Mouse (Mus musculus) layer of hippocampus, adult 2 months (tissue): ENCODE data around the gene Sgtb. TPM values are rescaled to one million over a fixed set of nuclear protein-coding genes. Genes with fewer than 3 reads are reported as not detected.

ENCODE experiments used
- DNase-seq, 2 experiments: peaks; one replicate each; pipeline ENCODE4 v3.0.0; 2022; ENCODE audit warnings: low spot score in 2 of 2
- H3K27ac ChIP-seq: fragments of 200-600 bp; 2 replicates; pipeline ENCODE4 v1.8.1; 2022
- H3K4me3 ChIP-seq: fragments of 200-600 bp; 2 replicates; pipeline ENCODE4 v1.8.1; 2022; ENCODE audit warnings: mild to moderate bottlenecking
- CTCF ChIP-seq: fragments of 200-600 bp; conservative IDR thresholded peaks from 2 replicates; pipeline ENCODE4 v1.8.1; 2022; ENCODE audit warnings: antibody characterized with exemption, mild to moderate bottlenecking, moderate library complexity
- long read RNA-seq, 2 experiments: library from polyadenylated mRNA; stranded (forward); transcript quantifications; one replicate each; pipeline ENCODE4 v2.0.0; 2021; ENCODE audit warnings: borderline mapping rate in 2 of 2
- total RNA-seq, 2 experiments: library from RNA; stranded (reverse); gene quantifications; 2 replicates each; pipeline ENCODE4 v1.2.3; 2021

Gene Sgtb
- total RNA-seq, result 10 to 100 TPM; 72.5 to 81.0 TPM
- long read RNA-seq, experiment 1, transcript Sgtb-201 (11 exons, 3,048 nt), result major isoform, 49 of 73 reads
- long read RNA-seq, experiment 1, partial matches to known transcripts, result 14 of 73 reads
- long read RNA-seq, experiment 1, other reads (novel, unspliced or antisense), result 10 of 73 reads
- long read RNA-seq, experiment 2, transcript Sgtb-201 (11 exons, 3,048 nt), result major isoform, 69 of 100 reads
- long read RNA-seq, experiment 2, partial matches to known transcripts, result 9 of 100 reads
- long read RNA-seq, experiment 2, other reads (novel, unspliced or antisense), result 22 of 100 reads

- TF ChIP-seq CTCF, result no peak
- H3K27ac ChIP-seq, result peak within 1 kb of the TSS; percentile 95
- H3K4me3 ChIP-seq, result peak within 1 kb of the TSS; percentile 99
- DNase-seq, result peak; percentile 78 to 84
These were observed at the start of gene Sgtb, which contains the start of gene Nln for GRCm38 (mm10) chr13:104109288-104109815. Gene Sgtb (plus strand): TSS chr13:104109741. Gene Nln (minus strand): TSS chr13:104109614.

GRCm38 (mm10) chr13:104060231-104060630 is 49.3 kb upstream of the Sgtb start:
- Histone ChIP-seq H3K4me3 (no peak overlapping the region), H3K27ac (no peak overlapping the region)
- no peak for TF ChIP-seq CTCF
- DNase-seq, result no peak

- no peak for TF ChIP-seq CTCF
- no peak for DNase-seq
- no peak overlapping the region for H3K4me3 ChIP-seq
- H3K27ac ChIP-seq, result peak overlapping the region; percentile 61; the same call in 1 of the 2 replicates
These were observed 47.4 kb upstream of the Sgtb start for GRCm38 (mm10) chr13:104061975-104062750.

GRCm38 (mm10) chr13:104063061-104063460 is 46.5 kb upstream of the Sgtb start:
- TF ChIP-seq CTCF, result no peak
- no peak for DNase-seq
- Histone ChIP-seq H3K27ac (peak overlapping the region; percentile 61; the same call in 1 of the 2 replicates), H3K4me3 (no peak overlapping the region)

GRCm38 (mm10) chr13:104065649-104066347 is 43.7 kb upstream of the Sgtb start:
- DNase-seq, result no peak
- H3K27ac ChIP-seq, result no peak overlapping the region
- no peak overlapping the region for H3K4me3 ChIP-seq
- no peak for TF ChIP-seq CTCF

GRCm38 (mm10) chr13:104069216-104069615 is 40.3 kb upstream of the Sgtb start:
- no peak for TF ChIP-seq CTCF
- Histone ChIP-seq H3K27ac (no peak overlapping the region), H3K4me3 (no peak overlapping the region)
- no peak for DNase-seq

- TF ChIP-seq CTCF, result no peak
- Histone ChIP-seq H3K27ac (no peak overlapping the region), H3K4me3 (no peak overlapping the region)
- DNase-seq, result no peak
These were observed 38.8 kb upstream of the Sgtb start for GRCm38 (mm10) chr13:104070703-104071102.

- no peak overlapping the region for H3K27ac ChIP-seq
- no peak for TF ChIP-seq CTCF
- no peak overlapping the region for H3K4me3 ChIP-seq
- DNase-seq, result no peak
These were observed 37.2 kb upstream of the Sgtb start for GRCm38 (mm10) chr13:104072351-104072750.

- DNase-seq, result no peak
- no peak overlapping the region for H3K4me3 ChIP-seq
- no peak overlapping the region for H3K27ac ChIP-seq
- no peak for TF ChIP-seq CTCF
These were observed 35.3 kb upstream of the Sgtb start for GRCm38 (mm10) chr13:104074230-104074629.

- H3K4me3 ChIP-seq, result no peak overlapping the region
- TF ChIP-seq CTCF, result no peak
- DNase-seq, result no peak
- H3K27ac ChIP-seq, result no peak overlapping the region
These were observed 34.8 kb upstream of the Sgtb start for GRCm38 (mm10) chr13:104074731-104075130.

- no peak for DNase-seq
- no peak overlapping the region for H3K27ac ChIP-seq
- no peak for TF ChIP-seq CTCF
- no peak overlapping the region for H3K4me3 ChIP-seq
These were observed 32.5 kb upstream of the Sgtb start for GRCm38 (mm10) chr13:104076993-104077392.

GRCm38 (mm10) chr13:104082504-104082903 is 27.0 kb upstream of the Sgtb start:
- no peak for TF ChIP-seq CTCF
- no peak overlapping the region for H3K4me3 ChIP-seq
- no peak overlapping the region for H3K27ac ChIP-seq
- no peak for DNase-seq

- no peak for TF ChIP-seq CTCF
- Histone ChIP-seq H3K4me3 (no peak overlapping the region), H3K27ac (no peak overlapping the region)
- DNase-seq, result no peak
These were observed 24.9 kb upstream of the Sgtb start for GRCm38 (mm10) chr13:104084600-104084999.
